Mouse (Mus musculus) cerebellum, postnatal 10 days (tissue): ENCODE results near the gene Myh9.
"Not testable (repeated sequence)": the region's sequence is repeated elsewhere in the genome, so short reads cannot be mapped to it uniquely, and the experiment has no call there.

ENCODE experiments used
- DNase-seq, 2 experiments: peaks; one replicate each; pipeline ENCODE4 v3.0.0; 2021; ENCODE audit warnings: mixed read lengths in 2 of 2

The Myh9 gene

GRCm38 (mm10) chr15:77867231-77867968 lies 25.4 kb upstream of the Myh9 start:
- DNase-seq, result not testable (repeated sequence)

- no peak for DNase-seq
Observed at GRCm38 (mm10) chr15:77866583-77867220, 24.7 kb upstream of the Myh9 start.

- no peak for DNase-seq
Observed at GRCm38 (mm10) chr15:77864063-77864758, 22.2 kb upstream of the Myh9 start.

GRCm38 (mm10) chr15:77862991-77863972 lies 21.3 kb upstream of the Myh9 start:
- DNase-seq, result no peak

- DNase-seq, result no peak
Observed at GRCm38 (mm10) chr15:77860081-77860665, 18.2 kb upstream of the Myh9 start.

- peak; percentile 90 to 91 for DNase-seq
Observed at GRCm38 (mm10) chr15:77857662-77858156, 15.7 kb upstream of the Myh9 start.

- DNase-seq, result peak; percentile 37 to 41
Observed at GRCm38 (mm10) chr15:77856541-77856940, 14.6 kb upstream of the Myh9 start.

- no peak for DNase-seq
Observed at GRCm38 (mm10) chr15:77855301-77855700, 13.3 kb upstream of the Myh9 start.

GRCm38 (mm10) chr15:77852001-77852400 lies 10.0 kb upstream of the Myh9 start:
- DNase-seq, result no peak

- no peak for DNase-seq
Observed at GRCm38 (mm10) chr15:77851136-77851535, 9.2 kb upstream of the Myh9 start.

GRCm38 (mm10) chr15:77849572-77850229 lies 7.7 kb upstream of the Myh9 start:
- DNase-seq, result no peak

- DNase-seq, result no peak
Observed at GRCm38 (mm10) chr15:77849039-77849436, 7.1 kb upstream of the Myh9 start.

GRCm38 (mm10) chr15:77848415-77849038 lies 6.6 kb upstream of the Myh9 start:
- DNase-seq, result no peak

- no peak for DNase-seq
Observed at GRCm38 (mm10) chr15:77847826-77848225, 5.9 kb upstream of the Myh9 start.

GRCm38 (mm10) chr15:77847108-77847507 lies 5.1 kb upstream of the Myh9 start:
- DNase-seq, result no peak

GRCm38 (mm10) chr15:77845931-77846595 lies 4.1 kb upstream of the Myh9 start:
- DNase-seq, result not testable (repeated sequence)

- DNase-seq, result no peak
Observed at GRCm38 (mm10) chr15:77844955-77845635, 3.1 kb upstream of the Myh9 start.

- no peak for DNase-seq
Observed at GRCm38 (mm10) chr15:77844048-77844447, 2.1 kb upstream of the Myh9 start.

GRCm38 (mm10) chr15:77843494-77844041 lies 1.6 kb upstream of the Myh9 start:
- DNase-seq, result not testable (repeated sequence)
